Mouse (Mus musculus) hindbrain, embryonic 13.5 days (tissue): ENCODE data around the gene Olfr462. TPM values are rescaled to one million over a fixed set of nuclear protein-coding genes. Genes with fewer than 3 reads are reported as not detected.

Experiments used
- ATAC-seq: fragments of 200-750 bp; cut with Nextera tagmentation; 2 replicates; pipeline ENCODE4 v1.8.0; 2017; ENCODE audit warnings: moderate TSS enrichment; ENCODE audit not compliant: low FRiP score
- H3K27ac ChIP-seq: fragments of 300-500 bp; sonication (generic); 2 replicates; pipeline ENCODE4 v1.5.1; 2015; ENCODE audit warnings: inconsistent platforms, mild to moderate bottlenecking, moderate library complexity
- H3K27me3 ChIP-seq: fragments of 300-500 bp; sonication (generic); 2 replicates; pipeline ENCODE4 v1.6.1; 2015; ENCODE audit warnings: mild to moderate bottlenecking, inconsistent platforms
- H3K36me3 ChIP-seq: fragments of 300-500 bp; sonication (generic); 2 replicates; pipeline ENCODE4 v1.6.1; 2015; ENCODE audit warnings: mild to moderate bottlenecking, inconsistent platforms
- H3K4me1 ChIP-seq: fragments of 300-500 bp; sonication (generic); replicated peaks from 2 replicates; pipeline ENCODE4 v1.6.1; 2015; ENCODE audit warnings: inconsistent platforms
- H3K4me2 ChIP-seq: fragments of 300-500 bp; sonication (generic); 2 replicates; pipeline ENCODE4 v1.6.1; 2015; ENCODE audit warnings: inconsistent platforms, mild to moderate bottlenecking, moderate library complexity
- H3K4me3 ChIP-seq: fragments of 300-500 bp; sonication (generic); 2 replicates; pipeline ENCODE4 v1.5.1; 2015; ENCODE audit warnings: mild to moderate bottlenecking, inconsistent platforms
- H3K9ac ChIP-seq: fragments of 300-500 bp; sonication (generic); 2 replicates; pipeline ENCODE4 v1.6.1; 2015; ENCODE audit warnings: mild to moderate bottlenecking, inconsistent platforms
- H3K9me3 ChIP-seq: fragments of 300-500 bp; sonication (generic); 2 replicates; pipeline ENCODE4 v1.6.1; 2016; ENCODE audit warnings: inconsistent platforms
- WGBS: fragments of 180-500 bp; shearing (Covaris S2); methylation state at CpG from one replicate; pipeline ENCODE4 v1.1.7; 2015; 5-methylcytosine and 5-hydroxymethylcytosine counted together
- polyA plus RNA-seq: library from polyadenylated mRNA; unstranded; fragments of >200 nt; fragmentation: Nextera tagmentation; extraction: Ambion mirVana; gene quantifications from 2 replicates; pipeline ENCODE4 v1.2.1, GENCODE M21; 2015

Olfr462 gene
- polyA plus RNA-seq, 1 experiment from 2014 or later: not detected

DNA sequence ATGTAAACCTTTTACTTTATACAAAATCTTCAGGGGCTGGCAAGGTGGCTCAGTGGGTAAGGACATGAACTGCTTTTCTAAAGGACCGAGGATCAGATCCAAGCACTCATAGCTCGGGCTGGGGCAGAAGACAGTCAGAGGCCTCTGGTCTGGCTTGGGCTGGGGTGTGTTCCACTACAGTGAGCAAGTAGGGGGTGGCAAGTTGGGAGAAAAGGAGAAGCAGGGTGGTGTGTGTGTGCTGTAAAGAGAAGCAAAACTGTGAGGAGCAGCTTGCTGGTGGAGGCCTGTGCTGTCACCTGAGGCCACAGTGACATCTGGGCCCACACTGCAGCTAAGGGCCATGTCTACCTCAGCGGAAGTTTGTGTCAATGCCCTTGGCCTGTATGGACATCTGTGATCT, 50.6 kb downstream of the Olfr462 start:
- 88% methylated on average over 3 of the region's 3 CpGs for WGBS
- Histone ChIP-seq H3K4me3 (no peak overlapping the region), H3K36me3 (no peaks in the 10 kb centered on the region), H3K9ac (no peak overlapping the region), H3K9me3 (no peaks in the 10 kb centered on the region), H3K27ac (no peak overlapping the region), H3K4me2 (no peak overlapping the region), H3K4me1 (no peaks in the 10 kb centered on the region), H3K27me3 (no peaks in the 10 kb centered on the region)
- no peak for ATAC-seq

DNA sequence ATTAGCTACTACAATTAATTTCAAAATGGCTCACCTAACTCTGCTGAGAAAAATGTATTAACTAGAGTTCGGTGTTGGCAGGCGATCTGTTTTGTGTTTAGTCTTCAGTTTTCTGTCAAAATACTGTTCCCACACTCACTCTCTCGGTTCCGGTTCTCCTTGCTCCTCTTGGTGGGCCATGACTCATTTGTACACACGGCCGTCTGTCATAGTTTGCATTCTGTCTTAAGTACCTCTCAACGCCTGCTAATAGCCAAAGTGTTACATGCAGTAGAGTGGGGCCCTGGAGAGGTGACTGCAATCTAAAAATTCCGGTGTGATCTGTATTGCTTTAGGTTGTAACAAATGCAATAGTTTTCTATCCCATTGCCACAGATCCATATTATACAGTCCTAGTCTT, 51.4 kb downstream of the Olfr462 start:
- 89% methylated on average over 8 of the region's 8 CpGs for WGBS
- no peaks in the 10 kb centered on the region for H3K4me1 ChIP-seq
- H3K9ac ChIP-seq: no peak overlapping the region
- H3K4me3 ChIP-seq: no peak overlapping the region
- no peak for ATAC-seq
- H3K27me3 ChIP-seq: no peaks in the 10 kb centered on the region
- H3K4me2 ChIP-seq: no peak overlapping the region
- no peaks in the 10 kb centered on the region for H3K36me3 ChIP-seq
- no peak overlapping the region for H3K27ac ChIP-seq
- no peaks in the 10 kb centered on the region for H3K9me3 ChIP-seq

Other genes starting within 250 kb of the Olfr462 start
- gene Rnf43, start 229.5 kb downstream of the Olfr462 start, polyA plus RNA-seq: 0.71 and 0.75 TPM in 2 replicates
- 143 and 150 TPM in 2 replicates for gene Supt4a, start 154.7 kb downstream of the Olfr462 start, polyA plus RNA-seq
- 40.7 and 40.8 TPM in 2 replicates for gene Tspoap1, start 131.7 kb downstream of the Olfr462 start, polyA plus RNA-seq
- gene Mpo, start 98.7 kb downstream of the Olfr462 start, polyA plus RNA-seq: 0.65 and 1.00 TPM in 2 replicates
- 0.41 and 1.5 TPM in 2 replicates for gene Lpo, start 64.0 kb downstream of the Olfr462 start, polyA plus RNA-seq
- gene Mks1, start 39.1 kb downstream of the Olfr462 start, polyA plus RNA-seq: 14.7 and 15.3 TPM in 2 replicates
- gene Epx, start 16.7 kb downstream of the Olfr462 start, polyA plus RNA-seq: 0.06 TPM in 1 of 2 replicates, not detected in the other
- gene Olfr463, start 5.1 kb upstream of the Olfr462 start, polyA plus RNA-seq: not detected in 2 replicates
- gene Olfr464, start 28.7 kb upstream of the Olfr462 start, polyA plus RNA-seq: 0.10 and 0.23 TPM in 2 replicates
- gene Dynll2, start 95.3 kb upstream of the Olfr462 start, polyA plus RNA-seq: 50.6 and 51.1 TPM in 2 replicates
- gene Srsf1, start 155.1 kb upstream of the Olfr462 start, polyA plus RNA-seq: 282 and 298 TPM in 2 replicates
- 53.9 TPM in 2 replicates for gene Vezf1, start 176.0 kb upstream of the Olfr462 start, polyA plus RNA-seq
- gene Cuedc1, start 205.8 kb upstream of the Olfr462 start, polyA plus RNA-seq: 46.4 and 49.5 TPM in 2 replicates